ENCODE assay signal across 29 mouse cellular contexts in genomic region chr7:25485061-25485460, GRCm38 (mm10). TPM values are rescaled to one million over a fixed set of nuclear protein-coding genes. Genes with fewer than 3 reads are reported as not detected.
"Had no signal": no experiment of that assay in that cellular context is flagged by ENCODE, and none has a peak within 500 bp of the region (broad histone marks: within the 10 kb centered on the region; RNA-seq: fewer than 3 reads in every experiment).

No protein-coding gene starts in this region.

- H3K4me1 ChIP-seq: heart, embryonic 10.5 days; heart, embryonic 12.5 days; hindbrain, embryonic 13.5 days; hindbrain, embryonic 15.5 days; limb, embryonic 13.5 days; limb, embryonic 15.5 days; liver, embryonic 12.5 days had no signal

- H3K4me3 ChIP-seq: heart, embryonic 10.5 days; heart, embryonic 12.5 days; hindbrain, embryonic 13.5 days; hindbrain, embryonic 15.5 days; kidney, embryonic 15.5 days; limb, embryonic 13.5 days; limb, embryonic 15.5 days; liver, embryonic 12.5 days had no signal

- H3K27me3 ChIP-seq: heart, embryonic 12.5 days; hindbrain, embryonic 13.5 days; hindbrain, embryonic 15.5 days; kidney, embryonic 15.5 days; limb, embryonic 13.5 days; limb, embryonic 15.5 days; liver, embryonic 12.5 days had no signal

- H3K36me3 ChIP-seq: heart, embryonic 10.5 days; heart, embryonic 12.5 days; hindbrain, embryonic 13.5 days; hindbrain, embryonic 15.5 days; kidney, embryonic 15.5 days; limb, embryonic 13.5 days; limb, embryonic 15.5 days; liver, embryonic 12.5 days had no signal

- H3K9me3 ChIP-seq: heart, embryonic 10.5 days; heart, embryonic 12.5 days; hindbrain, embryonic 13.5 days; hindbrain, embryonic 15.5 days; kidney, embryonic 15.5 days; limb, embryonic 13.5 days; limb, embryonic 15.5 days; liver, embryonic 12.5 days had no signal

- H3K27ac ChIP-seq: heart, embryonic 10.5 days; hindbrain, embryonic 13.5 days; hindbrain, embryonic 15.5 days; hindbrain, postnatal 0 days; kidney, embryonic 15.5 days; kidney, postnatal 0 days; limb, embryonic 13.5 days; limb, embryonic 15.5 days; liver, embryonic 12.5 days had no signal

- DNase-seq: gastrocnemius, postnatal 14 days; gastrocnemius, postnatal 36 days; heart, adult 18-20 months; heart, postnatal 10 days; kidney, adult 11 months; kidney, adult 2 months; kidney, adult 9 months; kidney, postnatal 14 days; kidney, postnatal 36 days; layer of hippocampus, adult 9-11 months; layer of hippocampus, postnatal 36 days; left cerebral cortex, postnatal 4 days had no signal

RNA-seq across cellular contexts. Expression of gene Ceacam2, which starts 54.6 kb away (rescaled TPM):
- total RNA-seq: hematopoietic stem cell, adult 5-6 weeks; hindbrain, postnatal 0 days; left cerebral cortex, postnatal 4 days; liver, adult 2 months had no signal
- polyA plus RNA-seq: heart, embryonic 10.5 days; heart, embryonic 12.5 days; heart, embryonic 16.5 days; hindbrain, embryonic 11.5 days; hindbrain, postnatal 0 days; intestine, embryonic 14.5 days; intestine, embryonic 16.5 days; limb, embryonic 11.5 days; limb, embryonic 15.5 days; liver, embryonic 12.5 days had no signal
